Mouse (Mus musculus) C2C12 (cell line): ENCODE measurements at regions not wholly inside any gene's neighbourhood (a gene's known extent, or its start where the extent isn't known, plus 50 kb on each side); places are given as distances from the start of the nearest gene placed in this dataset.

Experiments used
- CEBPB ChIP-seq: IDR thresholded peaks from one replicate; pipeline ENCODE4 v1.6.1; 2011; ENCODE audit warnings: low read depth, mild to moderate bottlenecking, control low read depth, moderate library complexity
- CTCF ChIP-seq: IDR thresholded peaks from one replicate; pipeline ENCODE4 v1.5.1; 2011; ENCODE audit not compliant: control insufficient read depth, insufficient read depth, insufficient read length
- FOSL1 ChIP-seq: IDR thresholded peaks from one replicate; pipeline ENCODE4 v1.8.0; 2011; ENCODE audit warnings: mild to moderate bottlenecking, low read length; ENCODE audit not compliant: poor library complexity, insufficient read depth, severe bottlenecking
- MAX ChIP-seq: IDR thresholded peaks from one replicate; pipeline ENCODE4 v1.6.1; 2011; ENCODE audit warnings: mild to moderate bottlenecking, control low read depth
- MYOD1 ChIP-seq: IDR thresholded peaks from one replicate; pipeline ENCODE4 v1.6.1; 2011; ENCODE audit warnings: low read depth; ENCODE audit not compliant: control insufficient read depth, insufficient read length
- MYOG ChIP-seq: IDR thresholded peaks from one replicate; pipeline ENCODE4 v1.6.1; 2011; ENCODE audit not compliant: control insufficient read depth, insufficient read length; ENCODE audit errors: extremely low read depth
- USF1 ChIP-seq: IDR thresholded peaks from one replicate; pipeline ENCODE4 v1.6.1; 2011; ENCODE audit warnings: low read depth, mild to moderate bottlenecking, control low read depth, moderate library complexity

DNA sequence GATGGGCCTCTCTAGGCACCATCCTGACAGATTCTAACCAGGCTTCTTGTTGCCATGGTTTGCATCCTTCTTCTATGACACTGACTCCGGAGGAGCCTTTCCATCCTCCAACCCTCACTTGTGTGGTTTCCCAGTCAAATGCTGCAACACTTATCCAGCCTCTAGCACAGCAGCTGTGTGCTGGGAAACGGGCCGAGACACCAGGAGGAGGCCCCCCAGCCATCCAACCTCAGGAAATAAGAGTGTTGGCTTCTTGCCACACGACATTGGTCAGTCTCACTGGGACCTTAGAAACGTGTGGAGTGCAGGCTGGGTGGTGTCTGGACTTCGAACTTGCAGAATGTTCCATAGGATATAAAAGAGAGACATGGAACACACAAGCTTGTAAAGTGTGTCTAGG lies 119.9 kb upstream of the Bdnf start:
- no peak for TF ChIP-seq MAX
- TF ChIP-seq CTCF, result no peak
- no peak for TF ChIP-seq CEBPB
- TF ChIP-seq MYOG, result no peak
- no peak for TF ChIP-seq MYOD1
- no peak for TF ChIP-seq USF1
- no peak for TF ChIP-seq FOSL1
